In genomic region chr7:26054885-26055630, GRCm38 (mm10) we compare ENCODE assay signal across 19 mouse cellular contexts. TPM values are rescaled to one million over a fixed set of nuclear protein-coding genes. Genes with fewer than 3 reads are reported as not detected.
DNase-seq lines count a peak whose midpoint lies in the region; ATAC-seq and TF ChIP-seq lines count a peak whose summit lies in the region.
"Not testable (repeated sequence)": the region's sequence is repeated elsewhere in the genome, so short reads cannot be mapped to it uniquely, and the experiment has no call there.
"Had no signal": no experiment of that assay in that cellular context is flagged by ENCODE, and none has a peak within 500 bp of the region (broad histone marks: within the 10 kb centered on the region; RNA-seq: fewer than 3 reads in every experiment).

No protein-coding gene starts in this region.

- H3K27ac ChIP-seq in liver, embryonic 12.5 days; liver, embryonic 14.5 days: not testable (repeated sequence)
- peak overlapping the region; percentile 29; the same call in 1 of the 2 replicates for H3K27ac ChIP-seq in liver, embryonic 16.5 days (ENCODE audit: low read length)

- not testable (repeated sequence) for H3K4me3 ChIP-seq in liver, embryonic 12.5 days; liver, embryonic 14.5 days (ENCODE audit: insufficient read depth in 1 of 2, low read depth in 2 of 2, low read length in 2 of 2); liver, embryonic 16.5 days (ENCODE audit: low read depth, low read length)

- H3K9ac ChIP-seq in liver, embryonic 12.5 days; liver, embryonic 14.5 days (replicated peaks); liver, embryonic 16.5 days (ENCODE audit: low read depth, low read length): not testable (repeated sequence)

- not testable (repeated sequence) for TF ChIP-seq EP300 in liver, embryonic 14.5 days (IDR thresholded peaks at IDR 0.05; ENCODE audit: low read depth)

- not testable (repeated sequence) for TF ChIP-seq CTCF in liver, embryonic 14.5 days (IDR thresholded peaks at IDR 0.05; ENCODE audit: low read depth)

- not testable (repeated sequence) for H3K36me3 ChIP-seq in liver, embryonic 12.5 days; liver, embryonic 14.5 days (replicated peaks; ENCODE audit: control insufficient read depth, insufficient read depth, low read depth); liver, embryonic 16.5 days (ENCODE audit: control insufficient read depth, insufficient read depth)

- H3K27me3 ChIP-seq in liver, embryonic 12.5 days (replicated peaks); liver, embryonic 14.5 days (ENCODE audit: control insufficient read depth, insufficient read depth, low read length); liver, embryonic 16.5 days (ENCODE audit: control insufficient read depth, insufficient read depth, low read depth, low read length): not testable (repeated sequence)

- DNase-seq in 416B (ENCODE audit: low read depth), result peak; percentile 24
- DNase-seq in fat pad, adult 2 months (ENCODE audit: extremely low read depth, low read depth, low spot score), result peak; percentile 64
- DNase-seq in liver, embryonic 14.5 days (ENCODE audit: low read depth in 3 of 3, low spot score in 3 of 3), result not testable (repeated sequence)

- not testable (repeated sequence) for H3K9me3 ChIP-seq in liver, embryonic 12.5 days (replicated peaks); liver, embryonic 14.5 days (ENCODE audit: control insufficient read depth, low read length); liver, embryonic 16.5 days (replicated peaks; ENCODE audit: control insufficient read depth, low read length)

- ATAC-seq in granulocyte monocyte progenitor cell, adult 5-6 weeks (replicated peaks; ENCODE audit: poor library complexity, severe bottlenecking), result peak; percentile 58
- ATAC-seq in liver, embryonic 12.5 days, result peak; percentile 32; the same call in 1 of the 2 replicates
- peak; percentile 43; the same call in 1 of the 2 replicates for ATAC-seq in liver, embryonic 14.5 days (ENCODE audit: insufficient read depth)
- ATAC-seq in liver, embryonic 16.5 days (ENCODE audit: low read depth), result peak; percentile 87
- ATAC-seq in megakaryocyte, adult 5-6 weeks (ENCODE audit: poor library complexity, severe bottlenecking), result peak; percentile 71
- ATAC-seq in neutrophil, adult 5-6 weeks (ENCODE audit: extremely low read depth, insufficient number of reproducible peaks, low FRiP score, poor library complexity, severe bottlenecking), result peak; percentile 84

- H3K4me1 ChIP-seq in liver, embryonic 12.5 days; liver, embryonic 14.5 days (replicated peaks; ENCODE audit: control insufficient read depth in 2 of 2, insufficient read depth in 2 of 2, low read length in 1 of 2); liver, embryonic 16.5 days (ENCODE audit: control insufficient read depth, low read depth, low read length): not testable (repeated sequence)

- WGBS in liver, embryonic 12.5 days (ENCODE audit: insufficient replicate concordance), result 63% methylated on average over 4 of the region's 4 CpGs
- WGBS in liver, embryonic 14.5 days (ENCODE audit: insufficient replicate concordance), result 42% methylated on average over 3 of the region's 4 CpGs
- 43% methylated on average over 3 of the region's 4 CpGs for WGBS in liver, embryonic 16.5 days (ENCODE audit: insufficient replicate concordance)

- H3K4me2 ChIP-seq in liver, embryonic 12.5 days; liver, embryonic 14.5 days (ENCODE audit: low read depth); liver, embryonic 16.5 days (ENCODE audit: low read depth, low read length): not testable (repeated sequence)

RNA-seq across cellular contexts. Expression of gene Cyp2b13, which starts 6.2 kb away (rescaled TPM):
- total RNA-seq in granulocyte monocyte progenitor cell, adult 5-6 weeks (2014; fragmentation: Nextera tagmentation), result not detected in 2 replicates
- total RNA-seq in granulocyte monocyte progenitor cell, adult 5-6 weeks (2017), result not detected in 2 replicates
- not detected in 2 replicates for polyA plus RNA-seq in liver, embryonic 12.5 days (2016; fragmentation: Nextera tagmentation; extraction: Ambion mirVana)
- polyA plus RNA-seq in liver, embryonic 14.5 days (2012; rRNA removed), result 0.13 and 0.17 TPM in 2 replicates
- 0.15 and 0.21 TPM in 2 replicates for polyA plus RNA-seq in liver, embryonic 14.5 days (2014; fragmentation: Nextera tagmentation; extraction: Ambion mirVana)
- 0.35 and 0.43 TPM in 2 replicates for polyA plus RNA-seq in liver, embryonic 16.5 days (2015; fragmentation: Nextera tagmentation; extraction: Ambion mirVana)
- not detected in 2 replicates for total RNA-seq in megakaryocyte, adult 5-6 weeks (2015)
- total RNA-seq in megakaryocyte, adult 5-6 weeks (2017), result not detected in 2 replicates
- total RNA-seq in neutrophil, adult 5-6 weeks (2017), result not detected in 2 replicates
- total RNA-seq: ES-E14, MEL had no signal
- polyA plus RNA-seq: cerebellum, adult 2 months; cortical plate, adult 2 months; embryonic facial prominence, embryonic 10.5 days; embryonic facial prominence, embryonic 12.5 days; embryonic facial prominence, embryonic 14.5 days; forebrain, embryonic 10.5 days; forebrain, embryonic 12.5 days; forebrain, embryonic 14.5 days; forebrain, embryonic 16.5 days had no signal

Comparison
In these comparisons a context has a peak if more than half of its experiments do, and no peak if none do; other contexts are left out.
1. ATAC-seq: peak in every context shown above with its lines; median percentile 87 in liver, embryonic 16.5 days; 84 in neutrophil, adult 5-6 weeks; 71 in megakaryocyte, adult 5-6 weeks; 58 in granulocyte monocyte progenitor cell, adult 5-6 weeks; 43 in liver, embryonic 14.5 days; 32 in liver, embryonic 12.5 days.